Mouse (Mus musculus): ENCODE measurements around the gene Maml3. TPM values are rescaled to one million over a fixed set of nuclear protein-coding genes. Genes with fewer than 3 reads are reported as not detected.

Maml3 gene
- polyA plus RNA-seq, 1 experiment from 2014 or later, result 5.2 TPM

DNA sequence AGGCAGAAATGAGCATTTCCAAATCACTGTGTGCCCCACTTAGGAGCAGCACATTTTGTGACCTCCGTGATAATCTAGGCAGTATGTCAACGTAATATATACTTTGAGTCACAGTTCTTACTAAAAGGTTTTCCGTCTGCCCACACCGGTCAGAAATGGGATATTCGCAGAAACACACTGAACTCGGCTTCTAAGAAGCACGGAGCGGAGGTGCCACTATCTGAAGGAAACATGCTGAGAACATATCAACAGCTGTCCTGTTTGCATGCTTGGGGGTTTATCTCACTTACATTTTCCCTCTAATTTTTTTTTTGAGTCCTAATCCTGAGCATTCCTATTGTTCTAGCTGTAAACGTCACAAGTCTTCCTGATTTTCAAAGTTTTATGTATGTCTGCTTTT is 226.3 kb downstream of the Maml3 start:
- H3K4me3 ChIP-seq (ENCODE audit: low read length), result no peak overlapping the region
- H3K4me2 ChIP-seq (ENCODE audit: low read length), result no peak overlapping the region
- peaks cover 13% of the 10 kb centered on the region for H3K4me1 ChIP-seq (ENCODE audit: control insufficient read depth, insufficient read depth, low read depth, low read length)
- H3K36me3 ChIP-seq (ENCODE audit: control insufficient read depth, insufficient read depth, low read length), result no peaks in the 10 kb centered on the region
- WGBS, result 87% methylated on average over 9 of the region's 9 CpGs
- no peaks in the 10 kb centered on the region for H3K9me3 ChIP-seq (ENCODE audit: control insufficient read depth, low read length)
- H3K27ac ChIP-seq (ENCODE audit: low read depth, low read length), result no peak overlapping the region
- ATAC-seq, result no peak
- no peak overlapping the region for H3K9ac ChIP-seq (ENCODE audit: low read depth, low read length)
- no peaks in the 10 kb centered on the region for H3K27me3 ChIP-seq (replicated peaks; ENCODE audit: control insufficient read depth, insufficient read depth, low read length)

DNA sequence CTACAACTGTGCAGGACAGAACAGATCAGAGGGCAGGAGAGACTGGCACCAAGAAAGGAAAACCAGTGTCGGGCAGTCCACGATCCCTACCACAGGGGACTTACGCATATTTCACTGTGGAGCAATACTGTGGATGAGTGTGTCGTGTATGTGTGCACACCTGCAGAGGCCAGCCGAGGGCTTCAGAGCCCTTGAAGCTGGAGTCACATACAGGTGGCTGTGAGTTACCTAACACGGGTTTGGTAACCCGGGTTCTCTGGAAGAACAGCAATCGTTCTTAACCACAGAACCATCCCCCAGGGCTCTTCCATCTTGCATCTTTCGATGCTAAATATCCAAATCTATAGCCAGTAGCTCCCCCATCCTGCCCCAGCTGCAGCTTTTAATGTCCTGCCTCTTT is 228.1 kb downstream of the Maml3 start:
- no peaks in the 10 kb centered on the region for H3K27me3 ChIP-seq (replicated peaks; ENCODE audit: control insufficient read depth, insufficient read depth, low read length)
- 89% methylated on average over 9 of the region's 9 CpGs for WGBS
- H3K4me2 ChIP-seq (ENCODE audit: low read length), result no peak overlapping the region
- H3K4me3 ChIP-seq (ENCODE audit: low read length), result no peak overlapping the region
- no peak overlapping the region for H3K27ac ChIP-seq (ENCODE audit: low read depth, low read length)
- H3K9me3 ChIP-seq (ENCODE audit: control insufficient read depth, low read length), result no peaks in the 10 kb centered on the region
- H3K36me3 ChIP-seq (ENCODE audit: control insufficient read depth, insufficient read depth, low read length), result no peaks in the 10 kb centered on the region
- peaks cover 16% of the 10 kb centered on the region for H3K4me1 ChIP-seq (ENCODE audit: control insufficient read depth, insufficient read depth, low read depth, low read length)
- ATAC-seq, result no peak
- no peak overlapping the region for H3K9ac ChIP-seq (ENCODE audit: low read depth, low read length)

DNA sequence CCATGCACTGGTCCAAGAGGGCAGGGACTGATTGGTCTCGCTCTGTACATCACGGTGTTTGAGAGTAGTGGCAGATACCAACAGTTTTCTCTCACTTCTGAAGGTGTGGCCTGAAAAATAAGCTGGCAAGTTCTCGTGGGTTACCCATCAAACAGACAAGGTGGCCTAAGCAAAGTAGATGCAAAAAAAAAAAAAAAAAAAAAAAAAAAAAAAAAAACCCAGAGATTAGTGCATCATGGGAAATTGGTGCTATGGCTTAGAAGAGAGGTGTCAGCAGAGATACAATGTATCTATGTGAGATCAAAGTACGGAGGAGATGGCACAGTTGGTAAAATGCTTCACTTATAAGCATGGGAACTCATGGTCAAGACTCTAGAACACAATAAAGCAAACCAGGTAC is 229.2 kb downstream of the Maml3 start:
- Histone ChIP-seq H3K4me2 (ENCODE audit: low read length) (no peak overlapping the region), H3K27ac (ENCODE audit: low read depth, low read length) (no peak overlapping the region)

DNA sequence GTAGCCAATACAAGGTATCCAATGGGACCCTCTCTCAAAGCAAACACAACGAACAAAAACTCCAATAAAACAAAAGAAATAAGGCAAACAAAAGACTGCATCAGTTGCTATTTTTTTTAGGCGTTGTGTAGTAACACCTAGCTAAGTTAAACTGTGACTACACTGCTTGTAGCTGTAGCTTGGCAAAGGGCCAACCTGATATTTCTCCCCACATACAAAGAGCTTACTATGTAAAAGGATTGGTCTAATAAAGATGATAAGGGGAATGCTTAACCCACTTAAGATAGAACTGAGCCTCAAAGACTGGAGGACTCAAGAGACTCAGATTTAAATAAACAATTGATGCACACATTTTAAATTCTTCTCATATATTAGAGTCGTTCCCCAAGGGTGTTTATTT is 230.6 kb downstream of the Maml3 start:
- peaks cover 17% of the 10 kb centered on the region for H3K4me1 ChIP-seq (ENCODE audit: control insufficient read depth, insufficient read depth, low read depth, low read length)
- WGBS, result 62% methylated on average over 3 of the region's 3 CpGs
- H3K4me3 ChIP-seq (ENCODE audit: low read length), result no peak overlapping the region
- H3K27ac ChIP-seq (ENCODE audit: low read depth, low read length), result no peak overlapping the region
- H3K9me3 ChIP-seq (ENCODE audit: control insufficient read depth, low read length), result no peaks in the 10 kb centered on the region
- H3K36me3 ChIP-seq (ENCODE audit: control insufficient read depth, insufficient read depth, low read length), result no peaks in the 10 kb centered on the region
- no peak for ATAC-seq
- H3K4me2 ChIP-seq (ENCODE audit: low read length), result no peak overlapping the region
- H3K27me3 ChIP-seq (replicated peaks; ENCODE audit: control insufficient read depth, insufficient read depth, low read length), result no peaks in the 10 kb centered on the region
- H3K9ac ChIP-seq (ENCODE audit: low read depth, low read length), result no peak overlapping the region

More for the DNA sequence above, 229.2 kb downstream of the Maml3 start:
- Histone ChIP-seq H3K36me3 (ENCODE audit: control insufficient read depth, insufficient read depth, low read length) (no peaks in the 10 kb centered on the region), H3K4me1 (ENCODE audit: control insufficient read depth, insufficient read depth, low read depth, low read length) (peaks cover 12% of the 10 kb centered on the region), H3K4me3 (ENCODE audit: low read length) (no peak overlapping the region), H3K9ac (ENCODE audit: low read depth, low read length) (no peak overlapping the region), H3K9me3 (ENCODE audit: control insufficient read depth, low read length) (no peaks in the 10 kb centered on the region), H3K27me3 (replicated peaks; ENCODE audit: control insufficient read depth, insufficient read depth, low read length) (no peaks in the 10 kb centered on the region)
- 93% methylated on average over 4 of the region's 4 CpGs for WGBS
- ATAC-seq, result no peak

DNA sequence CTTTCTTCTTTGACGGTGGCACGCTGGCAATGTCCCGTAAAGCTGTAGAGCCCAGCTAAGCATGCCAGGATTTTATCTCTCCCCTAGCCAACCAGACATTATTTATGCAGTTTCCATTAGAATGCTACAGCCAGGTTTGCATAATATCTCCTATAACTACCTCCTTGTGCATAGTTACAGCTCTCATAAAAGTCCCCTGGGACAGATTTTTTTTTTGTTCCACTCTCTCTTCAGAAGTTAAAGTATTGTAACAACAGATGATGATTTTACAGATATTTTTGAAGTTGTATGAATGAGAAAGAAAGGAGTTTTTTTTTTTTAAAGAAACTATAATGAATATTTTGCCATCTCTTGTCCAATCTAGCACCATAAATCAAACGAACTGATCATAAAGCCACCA is 232.1 kb downstream of the Maml3 start:
- no peak for ATAC-seq
- H3K36me3 ChIP-seq (ENCODE audit: control insufficient read depth, insufficient read depth, low read length), result no peaks in the 10 kb centered on the region
- no peak overlapping the region for H3K9ac ChIP-seq (ENCODE audit: low read depth, low read length)
- H3K4me1 ChIP-seq (ENCODE audit: control insufficient read depth, insufficient read depth, low read depth, low read length), result peaks cover 29% of the 10 kb centered on the region
- H3K4me2 ChIP-seq (ENCODE audit: low read length), result no peak overlapping the region
- H3K27ac ChIP-seq (ENCODE audit: low read depth, low read length), result no peak overlapping the region
- WGBS, result 70% methylated on average over 4 of the region's 4 CpGs
- no peak overlapping the region for H3K4me3 ChIP-seq (ENCODE audit: low read length)
- H3K9me3 ChIP-seq (ENCODE audit: control insufficient read depth, low read length), result no peaks in the 10 kb centered on the region
- H3K27me3 ChIP-seq (replicated peaks; ENCODE audit: control insufficient read depth, insufficient read depth, low read length), result no peaks in the 10 kb centered on the region

DNA sequence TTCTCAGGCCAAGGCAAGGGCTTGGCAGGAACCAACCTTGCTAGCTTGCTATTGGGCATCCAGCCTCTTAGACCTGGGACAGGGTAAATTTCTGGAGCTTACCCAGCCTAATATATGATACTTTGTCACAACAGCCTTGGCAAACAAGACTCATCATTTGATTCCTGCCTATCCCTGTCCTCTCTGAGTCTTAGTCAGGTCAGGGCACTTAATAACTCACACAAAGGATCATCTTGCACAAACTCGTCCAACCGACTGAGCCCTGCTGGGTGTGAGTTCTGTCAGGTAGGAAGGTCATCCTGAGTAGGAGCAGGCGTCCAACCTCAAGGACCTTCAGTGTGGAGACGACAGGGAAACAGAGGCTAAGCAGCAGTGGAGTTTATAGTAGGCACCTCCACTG is 233.5 kb downstream of the Maml3 start:
- H3K4me2 ChIP-seq (ENCODE audit: low read length), result no peak overlapping the region
- H3K4me3 ChIP-seq (ENCODE audit: low read length), result no peak overlapping the region
- WGBS, result 82% methylated on average over 4 of the region's 4 CpGs
- no peaks in the 10 kb centered on the region for H3K27me3 ChIP-seq (replicated peaks; ENCODE audit: control insufficient read depth, insufficient read depth, low read length)
- no peaks in the 10 kb centered on the region for H3K9me3 ChIP-seq (ENCODE audit: control insufficient read depth, low read length)
- H3K36me3 ChIP-seq (ENCODE audit: control insufficient read depth, insufficient read depth, low read length), result no peaks in the 10 kb centered on the region
- no peak for ATAC-seq
- H3K9ac ChIP-seq (ENCODE audit: low read depth, low read length), result no peak overlapping the region
- H3K4me1 ChIP-seq (ENCODE audit: control insufficient read depth, insufficient read depth, low read depth, low read length), result peaks cover 29% of the 10 kb centered on the region
- no peak overlapping the region for H3K27ac ChIP-seq (ENCODE audit: low read depth, low read length)

DNA sequence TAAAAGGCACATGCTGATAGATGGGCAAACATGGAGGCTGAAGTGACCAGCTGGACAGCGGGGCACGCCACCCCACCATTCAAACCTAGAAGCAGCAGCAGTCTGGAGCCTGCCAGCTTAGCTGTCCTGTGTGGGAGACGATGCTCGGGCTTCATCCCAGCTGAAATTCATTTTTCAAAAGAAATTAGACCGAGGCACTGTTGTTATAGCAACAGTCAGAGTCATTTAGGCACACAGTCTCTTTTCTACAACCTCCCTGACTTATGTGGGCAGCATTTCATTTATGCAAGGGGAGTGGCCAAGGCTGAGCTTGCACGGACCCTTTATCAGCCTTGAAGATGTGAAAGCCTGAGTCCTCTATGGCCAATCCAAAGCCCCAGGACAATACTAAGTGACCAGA is 234.9 kb downstream of the Maml3 start:
- H3K9me3 ChIP-seq (ENCODE audit: control insufficient read depth, low read length), result no peaks in the 10 kb centered on the region
- peak; percentile 70 for ATAC-seq
- 33% methylated on average over 6 of the region's 6 CpGs for WGBS
- peak overlapping the region; percentile 73 for H3K27ac ChIP-seq (ENCODE audit: low read depth, low read length)
- H3K27me3 ChIP-seq (replicated peaks; ENCODE audit: control insufficient read depth, insufficient read depth, low read length), result no peaks in the 10 kb centered on the region
- peak overlapping the region; percentile 11 for H3K4me2 ChIP-seq (ENCODE audit: low read length)
- H3K9ac ChIP-seq (ENCODE audit: low read depth, low read length), result peak overlapping the region; percentile 48
- peaks cover 29% of the 10 kb centered on the region for H3K4me1 ChIP-seq (ENCODE audit: control insufficient read depth, insufficient read depth, low read depth, low read length)
- H3K36me3 ChIP-seq (ENCODE audit: control insufficient read depth, insufficient read depth, low read length), result no peaks in the 10 kb centered on the region
- H3K4me3 ChIP-seq (ENCODE audit: low read length), result no peak overlapping the region

DNA sequence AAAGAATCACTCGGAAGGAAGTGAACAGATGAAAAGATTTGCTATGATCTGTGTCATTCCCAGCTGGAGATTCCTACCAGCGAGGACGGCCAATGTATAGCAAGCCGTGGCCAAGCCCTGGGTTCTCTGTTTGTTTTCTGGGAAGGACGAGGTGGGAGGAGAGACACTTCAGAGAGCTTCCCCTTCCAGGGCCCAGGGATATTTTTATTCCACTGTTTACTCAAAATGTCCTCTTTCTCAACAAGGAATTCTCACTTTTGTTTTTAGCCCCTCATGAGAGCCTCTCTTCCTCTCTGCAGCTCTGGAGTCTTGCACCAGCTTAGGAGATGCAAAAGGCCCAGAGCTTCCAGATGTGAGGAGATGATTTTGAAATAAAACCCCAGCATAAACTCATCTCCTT is 236.0 kb downstream of the Maml3 start:
- no peak for ATAC-seq
- WGBS, result 20% methylated on average over 5 of the region's 5 CpGs
- no peak overlapping the region for H3K4me3 ChIP-seq (ENCODE audit: low read length)
- 0 out of 2 replicates have a peak overlapping the region, but pooled peaks have one; percentile 3 for H3K9ac ChIP-seq (ENCODE audit: low read depth, low read length)
- peak overlapping the region; percentile 73 for H3K27ac ChIP-seq (ENCODE audit: low read depth, low read length)
- H3K27me3 ChIP-seq (replicated peaks; ENCODE audit: control insufficient read depth, insufficient read depth, low read length), result no peaks in the 10 kb centered on the region
- no peaks in the 10 kb centered on the region for H3K36me3 ChIP-seq (ENCODE audit: control insufficient read depth, insufficient read depth, low read length)
- no peak overlapping the region; the same call in 1 of the 2 replicates for H3K4me2 ChIP-seq (ENCODE audit: low read length)
- no peaks in the 10 kb centered on the region for H3K9me3 ChIP-seq (ENCODE audit: control insufficient read depth, low read length)
- peaks cover 29% of the 10 kb centered on the region for H3K4me1 ChIP-seq (ENCODE audit: control insufficient read depth, insufficient read depth, low read depth, low read length)

DNA sequence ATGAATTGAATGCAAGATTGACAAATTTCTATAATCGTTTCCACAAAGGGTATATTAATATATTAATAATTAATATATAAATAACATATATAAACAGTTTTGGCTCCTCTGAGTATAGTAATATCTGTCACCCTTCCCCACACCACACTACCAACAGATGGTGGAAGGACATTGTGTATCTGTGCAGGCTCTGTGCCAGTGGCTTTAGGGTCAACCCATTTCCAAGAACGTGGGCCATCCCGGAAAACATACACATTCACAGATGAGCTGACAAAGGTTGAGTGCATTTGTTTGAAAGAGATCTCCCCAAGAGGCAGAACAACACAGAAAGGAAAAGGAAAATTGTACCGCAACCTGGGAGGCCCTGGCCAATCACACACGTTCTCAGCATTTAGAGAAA is 238.4 kb downstream of the Maml3 start:
- WGBS, result 70% methylated on average over 5 of the region's 5 CpGs
- Histone ChIP-seq H3K9me3 (ENCODE audit: control insufficient read depth, low read length) (no peaks in the 10 kb centered on the region), H3K9ac (ENCODE audit: low read depth, low read length) (no peak overlapping the region), H3K27ac (ENCODE audit: low read depth, low read length) (no peak overlapping the region), H3K4me1 (ENCODE audit: control insufficient read depth, insufficient read depth, low read depth, low read length) (peaks cover 25% of the 10 kb centered on the region), H3K27me3 (replicated peaks; ENCODE audit: control insufficient read depth, insufficient read depth, low read length) (no peaks in the 10 kb centered on the region), H3K4me3 (ENCODE audit: low read length) (no peak overlapping the region), H3K4me2 (ENCODE audit: low read length) (no peak overlapping the region), H3K36me3 (ENCODE audit: control insufficient read depth, insufficient read depth, low read length) (no peaks in the 10 kb centered on the region)
- ATAC-seq, result no peak

DNA sequence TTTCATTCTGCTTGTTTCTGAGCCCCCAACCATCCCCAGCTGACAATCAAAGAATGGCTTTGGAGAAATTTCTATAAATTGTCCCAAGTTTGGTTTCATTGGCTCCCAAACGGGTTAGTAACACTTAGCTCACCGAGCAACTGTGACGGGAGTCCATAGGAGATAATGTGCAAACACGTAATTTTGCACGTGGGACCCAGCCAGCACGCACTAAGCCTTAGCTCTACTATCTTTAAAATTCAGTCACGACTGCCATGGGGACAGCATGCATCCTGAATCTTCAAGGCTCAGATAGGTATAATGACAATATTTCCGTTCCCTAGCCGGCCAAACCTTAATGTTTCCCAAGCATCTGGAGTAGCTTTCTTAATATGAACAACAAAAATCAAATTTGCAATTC is 243.2 kb downstream of the Maml3 start:
- WGBS, result 73% methylated on average over 9 of the region's 9 CpGs
- Histone ChIP-seq H3K4me2 (ENCODE audit: low read length) (no peak overlapping the region), H3K4me1 (ENCODE audit: control insufficient read depth, insufficient read depth, low read depth, low read length) (no peaks in the 10 kb centered on the region; the same call in 1 of the 2 replicates), H3K9ac (ENCODE audit: low read depth, low read length) (no peak overlapping the region), H3K36me3 (ENCODE audit: control insufficient read depth, insufficient read depth, low read length) (no peaks in the 10 kb centered on the region), H3K27me3 (replicated peaks; ENCODE audit: control insufficient read depth, insufficient read depth, low read length) (no peaks in the 10 kb centered on the region), H3K4me3 (ENCODE audit: low read length) (no peak overlapping the region), H3K9me3 (ENCODE audit: control insufficient read depth, low read length) (no peaks in the 10 kb centered on the region), H3K27ac (ENCODE audit: low read depth, low read length) (no peak overlapping the region)
- no peak for ATAC-seq
